Mouse (Mus musculus): Measurements from ENCODE around the gene Pbp2. TPM values are rescaled to one million over a fixed set of nuclear protein-coding genes. Genes with fewer than 3 reads are reported as not detected.

The Pbp2 gene
- polyA plus RNA-seq, 1 experiment = not detected

GRCm38 (mm10) chr6:135269626-135270025, 40.6 kb downstream of the Pbp2 start:
- no peaks in the 10 kb centered on the region for H3K4me1 ChIP-seq (ENCODE audit: control insufficient read depth, insufficient read depth, low read length)
- no peak for DNase-seq
- no peaks in the 10 kb centered on the region for H3K36me3 ChIP-seq (ENCODE audit: control insufficient read depth, insufficient read depth, low read length)
- H3K27ac ChIP-seq (ENCODE audit: insufficient read depth, low read depth, low read length) = no peak overlapping the region
- WGBS = 64% methylated on average over 6 of the region's 6 CpGs
- H3K27me3 ChIP-seq (replicated peaks; ENCODE audit: control insufficient read depth, insufficient read depth, low read length) = no peaks in the 10 kb centered on the region
- H3K4me3 ChIP-seq (ENCODE audit: insufficient read depth, low read depth, low read length) = no peak overlapping the region
- TF ChIP-seq POLR2A (IDR thresholded peaks at IDR 0.05; ENCODE audit: low read depth, low read length) (no peak), CTCF (conservative IDR thresholded peaks at IDR 0.05; ENCODE audit: insufficient read depth, insufficient read length, low read depth, low read length) (no peak)

- no peaks in the 10 kb centered on the region for H3K36me3 ChIP-seq (ENCODE audit: control insufficient read depth, insufficient read depth, low read length)
- H3K4me1 ChIP-seq (ENCODE audit: control insufficient read depth, insufficient read depth, low read length) = no peaks in the 10 kb centered on the region
- no peak for DNase-seq
- H3K4me3 ChIP-seq (ENCODE audit: insufficient read depth, low read depth, low read length) = no peak overlapping the region
- H3K27ac ChIP-seq (ENCODE audit: insufficient read depth, low read depth, low read length) = no peak overlapping the region
- H3K27me3 ChIP-seq (replicated peaks; ENCODE audit: control insufficient read depth, insufficient read depth, low read length) = no peaks in the 10 kb centered on the region
- no peak for TF ChIP-seq POLR2A (IDR thresholded peaks at IDR 0.05; ENCODE audit: low read depth, low read length)
- TF ChIP-seq CTCF (conservative IDR thresholded peaks at IDR 0.05; ENCODE audit: insufficient read depth, insufficient read length, low read depth, low read length) = no peak
Measured at GRCm38 (mm10) chr6:135268392-135268791, 41.8 kb downstream of the Pbp2 start.

- Histone ChIP-seq H3K27ac (ENCODE audit: insufficient read depth, low read depth, low read length) (no peak overlapping the region), H3K36me3 (ENCODE audit: control insufficient read depth, insufficient read depth, low read length) (no peaks in the 10 kb centered on the region), H3K4me3 (ENCODE audit: insufficient read depth, low read depth, low read length) (no peak overlapping the region), H3K4me1 (ENCODE audit: control insufficient read depth, insufficient read depth, low read length) (no peaks in the 10 kb centered on the region), H3K27me3 (replicated peaks; ENCODE audit: control insufficient read depth, insufficient read depth, low read length) (no peaks in the 10 kb centered on the region)
- 90% methylated on average over 3 of the region's 3 CpGs for WGBS
- TF ChIP-seq POLR2A (IDR thresholded peaks at IDR 0.05; ENCODE audit: low read depth, low read length) (no peak), CTCF (conservative IDR thresholded peaks at IDR 0.05; ENCODE audit: insufficient read depth, insufficient read length, low read depth, low read length) (no peak)
- DNase-seq = no peak
Measured at GRCm38 (mm10) chr6:135267221-135267620, 43.0 kb downstream of the Pbp2 start.

GRCm38 (mm10) chr6:135266056-135266455, 44.1 kb downstream of the Pbp2 start:
- Histone ChIP-seq H3K4me1 (ENCODE audit: control insufficient read depth, insufficient read depth, low read length) (no peaks in the 10 kb centered on the region), H3K36me3 (ENCODE audit: control insufficient read depth, insufficient read depth, low read length) (no peaks in the 10 kb centered on the region), H3K27me3 (replicated peaks; ENCODE audit: control insufficient read depth, insufficient read depth, low read length) (no peaks in the 10 kb centered on the region), H3K4me3 (ENCODE audit: insufficient read depth, low read depth, low read length) (no peak overlapping the region), H3K27ac (ENCODE audit: insufficient read depth, low read depth, low read length) (no peak overlapping the region)
- WGBS = 94% methylated on average over 1 of the region's 1 CpGs
- TF ChIP-seq CTCF (conservative IDR thresholded peaks at IDR 0.05; ENCODE audit: insufficient read depth, insufficient read length, low read depth, low read length) (no peak), POLR2A (IDR thresholded peaks at IDR 0.05; ENCODE audit: low read depth, low read length) (no peak)
- no peak for DNase-seq

GRCm38 (mm10) chr6:135264136-135264535, 46.1 kb downstream of the Pbp2 start:
- no peak for DNase-seq
- TF ChIP-seq POLR2A (IDR thresholded peaks at IDR 0.05; ENCODE audit: low read depth, low read length) (no peak), CTCF (conservative IDR thresholded peaks at IDR 0.05; ENCODE audit: insufficient read depth, insufficient read length, low read depth, low read length) (no peak)
- no peaks in the 10 kb centered on the region for H3K4me1 ChIP-seq (ENCODE audit: control insufficient read depth, insufficient read depth, low read length)
- no peaks in the 10 kb centered on the region for H3K27me3 ChIP-seq (replicated peaks; ENCODE audit: control insufficient read depth, insufficient read depth, low read length)
- no peak overlapping the region for H3K27ac ChIP-seq (ENCODE audit: insufficient read depth, low read depth, low read length)
- no peak overlapping the region for H3K4me3 ChIP-seq (ENCODE audit: insufficient read depth, low read depth, low read length)
- 97% methylated on average over 6 of the region's 6 CpGs for WGBS
- no peaks in the 10 kb centered on the region for H3K36me3 ChIP-seq (ENCODE audit: control insufficient read depth, insufficient read depth, low read length)

- Histone ChIP-seq H3K27me3 (replicated peaks; ENCODE audit: control insufficient read depth, insufficient read depth, low read length) (no peaks in the 10 kb centered on the region), H3K4me1 (ENCODE audit: control insufficient read depth, insufficient read depth, low read length) (no peaks in the 10 kb centered on the region), H3K36me3 (ENCODE audit: control insufficient read depth, insufficient read depth, low read length) (no peaks in the 10 kb centered on the region), H3K27ac (ENCODE audit: insufficient read depth, low read depth, low read length) (no peak overlapping the region), H3K4me3 (ENCODE audit: insufficient read depth, low read depth, low read length) (no peak overlapping the region)
- no peak for TF ChIP-seq CTCF (conservative IDR thresholded peaks at IDR 0.05; ENCODE audit: insufficient read depth, insufficient read length, low read depth, low read length)
- TF ChIP-seq POLR2A (IDR thresholded peaks at IDR 0.05; ENCODE audit: low read depth, low read length) = no peak
- no peak for DNase-seq
- WGBS = 58% methylated on average over 2 of the region's 2 CpGs
Measured at GRCm38 (mm10) chr6:135262565-135262964, 47.6 kb downstream of the Pbp2 start.

- Histone ChIP-seq H3K4me3 (ENCODE audit: insufficient read depth, low read depth, low read length) (no peak overlapping the region), H3K27me3 (replicated peaks; ENCODE audit: control insufficient read depth, insufficient read depth, low read length) (no peaks in the 10 kb centered on the region), H3K4me1 (ENCODE audit: control insufficient read depth, insufficient read depth, low read length) (no peaks in the 10 kb centered on the region), H3K27ac (ENCODE audit: insufficient read depth, low read depth, low read length) (no peak overlapping the region), H3K36me3 (ENCODE audit: control insufficient read depth, insufficient read depth, low read length) (no peaks in the 10 kb centered on the region)
- WGBS = 90% methylated on average over 9 of the region's 9 CpGs
- TF ChIP-seq POLR2A (IDR thresholded peaks at IDR 0.05; ENCODE audit: low read depth, low read length) = no peak
- TF ChIP-seq CTCF (conservative IDR thresholded peaks at IDR 0.05; ENCODE audit: insufficient read depth, insufficient read length, low read depth, low read length) = no peak
- DNase-seq = no peak
Measured at GRCm38 (mm10) chr6:135261124-135261523, 49.1 kb downstream of the Pbp2 start.

- no peak for TF ChIP-seq CTCF (conservative IDR thresholded peaks at IDR 0.05; ENCODE audit: insufficient read depth, insufficient read length, low read depth, low read length)
- TF ChIP-seq POLR2A (IDR thresholded peaks at IDR 0.05; ENCODE audit: low read depth, low read length) = no peak
- H3K4me3 ChIP-seq (ENCODE audit: insufficient read depth, low read depth, low read length) = no peak overlapping the region
- H3K27ac ChIP-seq (ENCODE audit: insufficient read depth, low read depth, low read length) = no peak overlapping the region
- DNase-seq = no peak
- no peaks in the 10 kb centered on the region for H3K27me3 ChIP-seq (replicated peaks; ENCODE audit: control insufficient read depth, insufficient read depth, low read length)
- 95% methylated on average over 6 of the region's 6 CpGs for WGBS
- no peaks in the 10 kb centered on the region for H3K4me1 ChIP-seq (ENCODE audit: control insufficient read depth, insufficient read depth, low read length)
- H3K36me3 ChIP-seq (ENCODE audit: control insufficient read depth, insufficient read depth, low read length) = no peaks in the 10 kb centered on the region
Measured at GRCm38 (mm10) chr6:135260435-135260834, 49.8 kb downstream of the Pbp2 start.

Other genes with a start within 250 kb of the Pbp2 start
- gene Gprc5a, start 244.8 kb downstream of the Pbp2 start, polyA plus RNA-seq (2012; rRNA removed) = 3.3 and 4.3 TPM in 2 replicates
- gene Gprc5d, start 192.1 kb downstream of the Pbp2 start, polyA plus RNA-seq (2012; rRNA removed) = 0.09 and 0.19 TPM in 2 replicates
- 14.2 and 15.6 TPM in 2 replicates for gene Fam234b, start 112.4 kb downstream of the Pbp2 start, polyA plus RNA-seq (2012; rRNA removed)
- 71.1 and 82.9 TPM in 2 replicates for gene Hebp1, start 112.4 kb downstream of the Pbp2 start, polyA plus RNA-seq (2012; rRNA removed)
- 0.55 and 1.4 TPM in 2 replicates for gene Gsg1, start 56.1 kb downstream of the Pbp2 start, polyA plus RNA-seq (2012; rRNA removed)
- gene Emp1, start 52.1 kb upstream of the Pbp2 start, polyA plus RNA-seq (2012; rRNA removed) = 56.0 and 66.3 TPM in 2 replicates